Mouse (Mus musculus) lung, adult 2 months (tissue): ENCODE measurements around the gene Nek11.

Experiments
- CTCF ChIP-seq: fragments of 200-500 bp; IDR thresholded peaks from 2 replicates; pipeline ENCODE4 v1.5.1; 2011; ENCODE audit warnings: mild to moderate bottlenecking, low read length, control low read depth; ENCODE audit not compliant: insufficient read depth
- POLR2A ChIP-seq: fragments of 200-500 bp; IDR thresholded peaks from 2 replicates; pipeline ENCODE4 v1.6.1; 2011; ENCODE audit warnings: low read depth, mild to moderate bottlenecking, control low read depth, low read length, borderline replicate concordance; ENCODE audit errors: extremely low read depth

GRCm38 (mm10) chr9:105306042-105306441 lies 89.3 kb downstream of the Nek11 start:
- TF ChIP-seq POLR2A (no peak), CTCF (no peak)
